Mouse (Mus musculus): ENCODE results near the gene Srpr.

GRCm38 (mm10) chr9:35282851-35283200, 82.9 kb downstream of the Srpr start:
- TF ChIP-seq GATA1 (IDR thresholded peaks at IDR 0.05; ENCODE audit: borderline replicate concordance, low read length) = no peak
- no peak for TF ChIP-seq FLI1 (IDR thresholded peaks at IDR 0.05; ENCODE audit: low read length)

Measured in megakaryocyte, embryonic 14.5 days (primary cell).